Mouse (Mus musculus) myocyte (in vitro differentiated cells): ENCODE results near the gene Gm45785. TPM values are rescaled to one million over a fixed set of nuclear protein-coding genes. Genes with fewer than 3 reads are reported as not detected.

Source experiments
- H3K27me3 ChIP-seq: one replicate; pipeline ENCODE4 v1.6.1; 2011; ENCODE audit not compliant: control insufficient read depth, insufficient read depth, insufficient read length
- H3K36me3 ChIP-seq: one replicate; pipeline ENCODE4 v1.6.1; 2011; ENCODE audit not compliant: control insufficient read depth, insufficient read depth
- H3K4me2 ChIP-seq: one replicate; pipeline ENCODE4 v1.6.1; 2011; ENCODE audit warnings: low read depth, control low read depth
- H3K4me3 ChIP-seq: one replicate; pipeline ENCODE4 v1.5.1; 2011; ENCODE audit warnings: mild to moderate bottlenecking, control low read depth, moderate library complexity
- H3K79me2 ChIP-seq: one replicate; pipeline ENCODE4 v1.6.1; 2011; ENCODE audit not compliant: control insufficient read depth, insufficient read depth
- H3ac ChIP-seq: one replicate; pipeline ENCODE4 v1.6.1; 2011; ENCODE audit not compliant: control insufficient read depth, insufficient read length
- CEBPB ChIP-seq: IDR thresholded peaks from 2 replicates; pipeline ENCODE4 v1.6.1; 2011; ENCODE audit warnings: mild to moderate bottlenecking, moderate library complexity; ENCODE audit not compliant: poor library complexity, insufficient read depth, severe bottlenecking
- E2F4 ChIP-seq: IDR thresholded peaks from one replicate; pipeline ENCODE4 v1.6.1; 2011; ENCODE audit warnings: mild to moderate bottlenecking, control low read depth, moderate library complexity; ENCODE audit not compliant: insufficient read depth
- MAX ChIP-seq: IDR thresholded peaks from one replicate; pipeline ENCODE4 v1.6.1; 2011; ENCODE audit warnings: low read depth, mild to moderate bottlenecking, control low read depth
- MYOD1 ChIP-seq, 3 experiments: IDR thresholded peaks; one replicate each; pipeline ENCODE4 v1.6.1; 2011; ENCODE audit warnings: control low read depth in 2 of 3, low read depth in 2 of 3, mild to moderate bottlenecking in 2 of 3, moderate library complexity in 1 of 3; ENCODE audit not compliant: insufficient read length in 2 of 3, control insufficient read depth in 1 of 3
- MYOG ChIP-seq, 3 experiments: IDR thresholded peaks; one replicate each; pipeline ENCODE4 v1.6.1; 2011; ENCODE audit warnings: control low read depth in 2 of 3, low read depth in 2 of 3, mild to moderate bottlenecking in 2 of 3; ENCODE audit not compliant: insufficient read length in 2 of 3, control insufficient read depth in 1 of 3, insufficient read depth in 1 of 3
- POLR2A ChIP-seq: IDR thresholded peaks from one replicate; pipeline ENCODE4 v1.6.1; 2011; ENCODE audit warnings: low read depth, mild to moderate bottlenecking, control low read depth, moderate library complexity; ENCODE audit not compliant: insufficient read length
- POLR2AphosphoS2 ChIP-seq: IDR thresholded peaks from one replicate; pipeline ENCODE4 v1.6.1; 2011; ENCODE audit warnings: low read depth, control low read depth; ENCODE audit not compliant: insufficient read length
- REST ChIP-seq: IDR thresholded peaks from one replicate; pipeline ENCODE4 v1.6.1; 2011; ENCODE audit warnings: mild to moderate bottlenecking, control low read depth, moderate library complexity; ENCODE audit not compliant: insufficient read depth, insufficient read length
- SRF ChIP-seq: IDR thresholded peaks from one replicate; pipeline ENCODE4 v1.6.1; 2011; ENCODE audit warnings: low read depth; ENCODE audit not compliant: control insufficient read depth, insufficient read length
- TCF12 ChIP-seq: IDR thresholded peaks from one replicate; pipeline ENCODE4 v1.6.1; 2011; ENCODE audit warnings: mild to moderate bottlenecking, control low read depth; ENCODE audit not compliant: poor library complexity, insufficient read depth, severe bottlenecking
- TCF3 ChIP-seq: IDR thresholded peaks from one replicate; pipeline ENCODE4 v1.6.1; 2011; ENCODE audit warnings: low read depth, control low read depth; ENCODE audit not compliant: insufficient read length
- USF1 ChIP-seq: IDR thresholded peaks from one replicate; pipeline ENCODE4 v1.6.1; 2011; ENCODE audit warnings: low read depth, mild to moderate bottlenecking, control low read depth, moderate library complexity
- polyA plus RNA-seq: library from polyadenylated mRNA; unstranded; fragments of >200 nt; fragmentation: generic; extraction: Trizol; gene quantifications from one replicate; pipeline ENCODE4 v1.2.1, GENCODE M21; 2012; ENCODE audit warnings: missing spikeins

Gene Gm45785
- polyA plus RNA-seq, 1 experiment: not detected

- Histone ChIP-seq H3K4me3 (no peak overlapping the region), H3ac (no peak overlapping the region), H3K4me2 (no peak overlapping the region), H3K27me3 (no peaks in the 10 kb centered on the region), H3K36me3 (no peaks in the 10 kb centered on the region), H3K79me2 (no peaks in the 10 kb centered on the region)
- TF ChIP-seq MYOD1 (IDR thresholded peaks at IDR 0.05; ENCODE audit: control insufficient read depth in 1 of 3, insufficient read length in 2 of 3, low read depth in 2 of 3) (no peak), REST (no peak), CEBPB (no peak), USF1 (no peak), POLR2A (no peak)
Observed at GRCm38 (mm10) chr7:140810496-140810895, 45.6 kb downstream of the Gm45785 start.

- Histone ChIP-seq H3K79me2 (no peaks in the 10 kb centered on the region), H3K4me3 (no peak overlapping the region), H3ac (no peak overlapping the region), H3K36me3 (no peaks in the 10 kb centered on the region), H3K4me2 (no peak overlapping the region), H3K27me3 (peaks cover under 1% of the 10 kb centered on the region)
- TF ChIP-seq USF1: no peak
- TF ChIP-seq REST: no peak
- TF ChIP-seq CEBPB: no peak
- no peak for TF ChIP-seq POLR2AphosphoS2
- TF ChIP-seq MYOD1 (IDR thresholded peaks at IDR 0.05; ENCODE audit: control insufficient read depth in 1 of 3, insufficient read length in 2 of 3, low read depth in 2 of 3): no peak
- no peak for TF ChIP-seq TCF12
- no peak for TF ChIP-seq MYOG (IDR thresholded peaks at IDR 0.05; ENCODE audit: control insufficient read depth in 1 of 3, insufficient read depth in 1 of 3, insufficient read length in 2 of 3, low read depth in 2 of 3)
- no peak for TF ChIP-seq SRF
- TF ChIP-seq MAX: no peak
- no peak for TF ChIP-seq TCF3
Observed at GRCm38 (mm10) chr7:140805704-140806103, 50.4 kb downstream of the Gm45785 start.

- H3K4me2 ChIP-seq: no peak overlapping the region
- H3ac ChIP-seq: no peak overlapping the region
- H3K36me3 ChIP-seq: no peaks in the 10 kb centered on the region
- no peak overlapping the region for H3K4me3 ChIP-seq
- TF ChIP-seq POLR2A: no peak
- H3K79me2 ChIP-seq: no peaks in the 10 kb centered on the region
- H3K27me3 ChIP-seq: peaks cover 11% of the 10 kb centered on the region
Observed at GRCm38 (mm10) chr7:140802629-140803028, 53.5 kb downstream of the Gm45785 start.

GRCm38 (mm10) chr7:140798212-140798611 is 57.9 kb downstream of the Gm45785 start:
- TF ChIP-seq E2F4: no peak
- TF ChIP-seq CEBPB: no peak
- TF ChIP-seq REST: no peak
- TF ChIP-seq MYOG (IDR thresholded peaks at IDR 0.05; ENCODE audit: control insufficient read depth in 1 of 3, insufficient read depth in 1 of 3, insufficient read length in 2 of 3, low read depth in 2 of 3): no peak
- no peak for TF ChIP-seq TCF12
- no peak for TF ChIP-seq POLR2AphosphoS2
- TF ChIP-seq TCF3: no peak
- no peak for TF ChIP-seq POLR2A
- no peak for TF ChIP-seq USF1
- TF ChIP-seq MAX: no peak
- TF ChIP-seq SRF: no peak
- no peak for TF ChIP-seq MYOD1 (IDR thresholded peaks at IDR 0.05; ENCODE audit: control insufficient read depth in 1 of 3, insufficient read length in 2 of 3, low read depth in 2 of 3)
- no peak overlapping the region for H3K4me3 ChIP-seq
- no peak overlapping the region for H3K4me2 ChIP-seq
- no peaks in the 10 kb centered on the region for H3K79me2 ChIP-seq
- no peaks in the 10 kb centered on the region for H3K36me3 ChIP-seq
- H3K27me3 ChIP-seq: peaks cover 14% of the 10 kb centered on the region
- no peak overlapping the region for H3ac ChIP-seq

GRCm38 (mm10) chr7:140797619-140798018 is 58.5 kb downstream of the Gm45785 start:
- no peaks in the 10 kb centered on the region for H3K36me3 ChIP-seq
- no peak overlapping the region for H3ac ChIP-seq
- no peak overlapping the region for H3K4me2 ChIP-seq
- no peak for TF ChIP-seq CEBPB
- no peak for TF ChIP-seq SRF
- no peak for TF ChIP-seq TCF12
- no peak for TF ChIP-seq MAX
- no peak for TF ChIP-seq E2F4
- TF ChIP-seq POLR2A: no peak
- no peak for TF ChIP-seq MYOG (IDR thresholded peaks at IDR 0.05; ENCODE audit: control insufficient read depth in 1 of 3, insufficient read depth in 1 of 3, insufficient read length in 2 of 3, low read depth in 2 of 3)
- TF ChIP-seq USF1: no peak
- no peak for TF ChIP-seq POLR2AphosphoS2
- TF ChIP-seq TCF3: no peak
- TF ChIP-seq REST: no peak
- TF ChIP-seq MYOD1 (IDR thresholded peaks at IDR 0.05; ENCODE audit: control insufficient read depth in 1 of 3, insufficient read length in 2 of 3, low read depth in 2 of 3): no peak
- H3K79me2 ChIP-seq: no peaks in the 10 kb centered on the region
- peaks cover 19% of the 10 kb centered on the region for H3K27me3 ChIP-seq
- no peak overlapping the region for H3K4me3 ChIP-seq
